Mouse (Mus musculus): ENCODE measurements at regions not wholly inside any gene's neighbourhood (a gene's known extent, or its start where the extent isn't known, plus 50 kb on each side); places are given as distances from the start of the nearest gene placed in this dataset.

- TF ChIP-seq POLR2A (IDR thresholded peaks at IDR 0.05; ENCODE audit: low read depth, low read length) (no peak), JUND (conservative IDR thresholded peaks at IDR 0.05; ENCODE audit: low read depth, low read length) (no peak), CTCF (conservative IDR thresholded peaks at IDR 0.05 in 1 of 2, IDR thresholded peaks at IDR 0.05 in 1 of 2; ENCODE audit: low read depth in 2 of 2, low read length in 2 of 2) (no peak), ELF1 (IDR thresholded peaks at IDR 0.05; ENCODE audit: low read depth, low read length) (no peak), RAD21 (IDR thresholded peaks at IDR 0.05; ENCODE audit: low read depth, low read length) (no peak), EP300 (IDR thresholded peaks at IDR 0.05; ENCODE audit: low read length) (no peak)
Measured at GRCm38 (mm10) chr17:16247681-16248080, 416.8 kb upstream of the Rgmb start.
